Mouse (Mus musculus) intestine, embryonic 16.5 days (tissue): ENCODE data around the gene Lrig3. TPM values are rescaled to one million over a fixed set of nuclear protein-coding genes. Genes with fewer than 3 reads are reported as not detected.

Source experiments
- ATAC-seq: fragments of 200-750 bp; cut with Nextera tagmentation; 2 replicates; pipeline ENCODE4 v1.8.0; 2017; ENCODE audit warnings: moderate TSS enrichment, moderate library complexity
- H3K27ac ChIP-seq: fragments of 300-500 bp; sonication (generic); 2 replicates; pipeline ENCODE4 v1.5.1; 2014; ENCODE audit warnings: mild to moderate bottlenecking, low read length
- H3K27me3 ChIP-seq: fragments of 300-500 bp; sonication (generic); replicated peaks from 2 replicates; pipeline ENCODE4 v1.6.1; 2014; ENCODE audit warnings: low read length, control low read depth, mixed read lengths; ENCODE audit not compliant: control insufficient read depth, insufficient read depth
- H3K36me3 ChIP-seq: fragments of 300-500 bp; sonication (generic); 2 replicates; pipeline ENCODE4 v1.6.1; 2014; ENCODE audit warnings: low read length, control low read depth; ENCODE audit not compliant: control insufficient read depth, insufficient read depth
- H3K4me1 ChIP-seq: fragments of 300-500 bp; sonication (generic); 2 replicates; pipeline ENCODE4 v1.6.1; 2014; ENCODE audit warnings: low read length, control low read depth, mixed read lengths; ENCODE audit not compliant: control insufficient read depth, insufficient read depth
- H3K4me2 ChIP-seq: fragments of 300-500 bp; sonication (generic); 2 replicates; pipeline ENCODE4 v1.6.1; 2014; ENCODE audit warnings: low read depth, low read length, control low read depth
- H3K4me3 ChIP-seq: fragments of 300-500 bp; sonication (generic); 2 replicates; pipeline ENCODE4 v1.5.1; 2014; ENCODE audit warnings: mild to moderate bottlenecking, low read length
- H3K9ac ChIP-seq: fragments of 300-500 bp; sonication (generic); 2 replicates; pipeline ENCODE4 v1.6.1; 2014; ENCODE audit warnings: low read depth, low read length
- H3K9me3 ChIP-seq: fragments of 300-500 bp; sonication (generic); 2 replicates; pipeline ENCODE4 v1.6.1; 2016; ENCODE audit warnings: low read length, control low read depth; ENCODE audit not compliant: control insufficient read depth
- WGBS: fragments of 180-500 bp; shearing (Covaris S2); extraction: QIAGEN DNeasy Blood & Tissue Kit; methylation state at CpG from one replicate; pipeline ENCODE4 v1.1.7; 2014; 5-methylcytosine and 5-hydroxymethylcytosine counted together
- polyA plus RNA-seq: library from polyadenylated mRNA; unstranded; fragments of >200 nt; fragmentation: Nextera tagmentation; extraction: Ambion mirVana; gene quantifications from 2 replicates; pipeline ENCODE4 v1.2.1, GENCODE M21; 2015

The Lrig3 gene
- polyA plus RNA-seq, 1 experiment from 2014 or later, result 9.2 TPM

DNA sequence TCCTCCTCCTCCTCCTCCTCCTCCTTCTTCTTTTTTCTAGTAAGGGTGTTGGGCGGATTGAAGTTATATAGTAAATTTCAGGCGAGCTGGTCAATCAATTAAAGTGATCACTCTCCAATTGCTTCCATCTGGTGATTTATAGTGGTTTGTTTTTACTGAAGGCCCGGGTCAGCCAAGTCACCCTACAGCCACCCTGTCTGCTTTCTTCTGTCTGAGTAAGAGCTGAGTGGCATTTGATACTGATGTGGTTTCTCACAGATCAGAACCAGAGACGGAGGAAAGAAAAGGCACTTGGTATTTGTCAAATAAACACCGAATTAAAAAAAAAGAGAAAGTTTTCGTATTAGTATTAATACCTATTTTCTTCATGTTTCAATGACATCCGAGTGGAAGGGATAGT, 7.8 kb downstream of the Lrig3 start:
- Histone ChIP-seq H3K9ac (no peak overlapping the region), H3K27me3 (no peaks in the 10 kb centered on the region), H3K36me3 (no peaks in the 10 kb centered on the region), H3K4me1 (peaks cover 15% of the 10 kb centered on the region; the same call in 1 of the 2 replicates), H3K27ac (no peak overlapping the region), H3K4me3 (no peak overlapping the region), H3K9me3 (no peaks in the 10 kb centered on the region), H3K4me2 (no peak overlapping the region)
- ATAC-seq, result no peak
- WGBS, result 59% methylated on average over 7 of the region's 7 CpGs

DNA sequence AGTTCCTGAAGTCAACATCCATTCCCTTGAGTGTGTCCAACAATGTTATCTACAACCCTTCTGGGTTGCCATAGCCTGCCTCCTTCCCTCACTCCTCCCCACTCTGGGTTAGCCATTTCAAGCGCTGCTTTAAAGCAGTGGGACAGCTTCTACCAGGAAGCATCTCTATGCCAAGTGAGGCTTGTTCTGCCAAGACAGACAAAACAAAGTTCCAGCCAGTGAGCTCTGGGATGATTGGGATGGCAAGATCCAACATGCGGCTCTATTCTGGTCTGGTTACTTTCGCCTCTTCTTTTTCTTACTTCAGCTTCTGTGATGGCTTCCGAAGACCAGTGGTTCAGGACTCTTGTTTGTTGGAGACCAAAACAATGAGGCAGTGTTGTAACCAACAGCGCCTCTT, 16.0 kb downstream of the Lrig3 start:
- Histone ChIP-seq H3K27ac (no peak overlapping the region), H3K27me3 (no peaks in the 10 kb centered on the region), H3K4me1 (peaks cover 10% of the 10 kb centered on the region; the same call in 1 of the 2 replicates), H3K4me3 (no peak overlapping the region), H3K4me2 (no peak overlapping the region), H3K9ac (no peak overlapping the region), H3K36me3 (no peaks in the 10 kb centered on the region), H3K9me3 (no peaks in the 10 kb centered on the region)
- no peak for ATAC-seq
- WGBS, result 89% methylated on average over 5 of the region's 5 CpGs

DNA sequence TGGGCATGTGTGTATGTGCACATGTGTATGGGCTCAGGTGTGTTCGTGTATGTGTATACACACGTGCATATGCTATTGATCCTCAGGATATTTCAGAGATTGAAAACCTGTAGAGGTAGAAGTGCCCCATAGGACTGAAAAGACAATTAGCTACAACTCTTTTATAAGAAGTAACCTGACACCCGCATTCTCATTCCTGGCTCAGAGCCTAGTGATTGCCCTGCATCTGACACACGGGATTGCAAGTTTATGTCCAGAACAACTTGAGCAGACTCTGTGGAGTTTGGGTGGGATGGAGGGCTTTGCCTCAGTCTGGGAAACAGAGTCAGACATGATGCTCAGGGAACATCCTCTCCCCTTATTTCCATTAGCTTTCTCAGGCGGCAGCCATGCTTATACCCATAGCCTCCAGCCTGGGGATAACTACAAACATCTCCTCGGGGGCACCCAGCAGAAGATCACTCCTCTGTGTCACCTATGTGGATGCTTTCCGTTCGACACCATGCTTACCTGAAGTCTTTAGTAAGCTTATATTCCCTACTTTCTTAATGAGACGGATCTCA, 18.6 kb downstream of the Lrig3 start:
- H3K27ac ChIP-seq, result no peak overlapping the region
- H3K4me2 ChIP-seq, result no peak overlapping the region
- H3K27me3 ChIP-seq, result no peaks in the 10 kb centered on the region
- ATAC-seq, result no peak
- no peak overlapping the region for H3K4me3 ChIP-seq
- H3K9ac ChIP-seq, result no peak overlapping the region
- H3K4me1 ChIP-seq, result no peaks in the 10 kb centered on the region
- WGBS, result 80% methylated on average over 9 of the region's 9 CpGs
- 0 out of 2 replicates have a peak, but pooled peaks cover 3% of the 10 kb centered on the region for H3K36me3 ChIP-seq
- H3K9me3 ChIP-seq, result no peaks in the 10 kb centered on the region

DNA sequence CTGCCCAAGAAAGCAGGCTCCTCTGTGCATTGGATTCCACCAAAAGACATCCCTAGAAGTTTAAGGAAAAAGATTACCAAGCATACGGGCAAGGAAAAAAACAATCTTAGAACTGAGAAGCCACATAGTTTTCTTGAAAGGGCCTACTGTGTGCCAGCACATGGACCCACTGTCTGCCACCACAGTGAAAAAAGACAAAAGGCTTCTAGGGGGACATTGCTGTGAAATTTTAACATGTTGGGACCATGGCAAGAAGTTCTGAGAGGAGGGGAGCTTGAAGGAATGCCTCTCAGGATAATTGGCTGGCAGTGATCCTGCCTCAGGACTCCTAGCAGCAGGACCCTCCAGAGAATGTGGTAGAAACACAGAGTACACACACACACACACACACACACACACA, 19.8 kb downstream of the Lrig3 start:
- H3K4me1 ChIP-seq, result no peaks in the 10 kb centered on the region
- no peak overlapping the region for H3K9ac ChIP-seq
- no peaks in the 10 kb centered on the region for H3K9me3 ChIP-seq
- H3K36me3 ChIP-seq, result 0 out of 2 replicates have a peak, but pooled peaks cover 3% of the 10 kb centered on the region
- 77% methylated on average over 1 of the region's 1 CpGs for WGBS
- no peak overlapping the region for H3K27ac ChIP-seq
- no peak overlapping the region for H3K4me2 ChIP-seq
- no peaks in the 10 kb centered on the region for H3K27me3 ChIP-seq
- no peak for ATAC-seq
- no peak overlapping the region for H3K4me3 ChIP-seq

DNA sequence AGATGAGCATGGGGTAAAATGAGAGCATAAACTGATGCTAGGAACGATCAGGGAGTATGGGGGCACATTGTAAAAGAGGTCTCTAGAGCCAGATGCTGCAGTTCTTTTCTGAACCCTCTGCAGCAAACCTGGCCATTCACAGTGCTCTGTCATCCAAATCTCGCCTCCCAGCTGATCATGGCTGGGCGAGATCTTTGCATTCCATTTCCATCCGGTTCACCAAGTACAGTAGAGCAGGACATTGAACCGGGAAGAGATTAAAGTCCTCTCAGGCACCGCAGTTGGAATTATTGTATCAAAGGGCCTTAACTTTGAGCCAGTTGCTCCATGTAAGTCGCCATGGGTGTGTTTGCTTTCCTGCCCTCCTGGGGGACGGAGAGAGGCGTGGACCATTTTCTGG, 20.5 kb downstream of the Lrig3 start:
- WGBS, result 83% methylated on average over 9 of the region's 9 CpGs
- H3K4me2 ChIP-seq, result no peak overlapping the region

DNA sequence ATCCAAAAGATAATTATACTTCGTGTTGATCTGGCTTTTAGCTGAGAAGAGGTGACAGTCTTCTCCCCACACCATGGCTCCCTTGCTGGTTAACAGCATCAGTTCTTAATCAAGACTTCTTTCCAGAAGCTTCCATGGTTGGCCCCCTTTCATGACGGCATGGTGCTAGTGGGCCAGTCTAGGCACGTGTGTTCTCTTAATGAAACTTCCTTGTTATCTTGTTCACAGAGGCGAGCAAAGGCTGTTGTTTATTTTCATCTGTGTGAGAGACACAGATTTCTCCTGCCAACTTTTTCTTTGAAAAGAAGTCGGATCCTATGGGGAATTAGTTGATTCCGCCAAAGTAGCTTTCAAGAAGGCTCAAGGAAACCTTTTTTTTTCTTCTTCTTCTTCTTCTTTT, 21.3 kb downstream of the Lrig3 start:
- no peak overlapping the region for H3K27ac ChIP-seq
- no peaks in the 10 kb centered on the region for H3K4me1 ChIP-seq
- WGBS, result 62% methylated on average over 6 of the region's 6 CpGs
- ATAC-seq, result no peak
- 0 out of 2 replicates have a peak, but pooled peaks cover 3% of the 10 kb centered on the region for H3K36me3 ChIP-seq
- H3K4me3 ChIP-seq, result no peak overlapping the region
- no peak overlapping the region for H3K9ac ChIP-seq
- no peaks in the 10 kb centered on the region for H3K27me3 ChIP-seq
- no peaks in the 10 kb centered on the region for H3K9me3 ChIP-seq
- no peak overlapping the region for H3K4me2 ChIP-seq

More for the DNA sequence above, 20.5 kb downstream of the Lrig3 start:
- Histone ChIP-seq H3K27me3 (no peaks in the 10 kb centered on the region), H3K9ac (no peak overlapping the region), H3K4me1 (no peaks in the 10 kb centered on the region), H3K9me3 (no peaks in the 10 kb centered on the region), H3K4me3 (no peak overlapping the region), H3K27ac (no peak overlapping the region), H3K36me3 (0 out of 2 replicates have a peak, but pooled peaks cover 3% of the 10 kb centered on the region)
- ATAC-seq, result peak; percentile 49

DNA sequence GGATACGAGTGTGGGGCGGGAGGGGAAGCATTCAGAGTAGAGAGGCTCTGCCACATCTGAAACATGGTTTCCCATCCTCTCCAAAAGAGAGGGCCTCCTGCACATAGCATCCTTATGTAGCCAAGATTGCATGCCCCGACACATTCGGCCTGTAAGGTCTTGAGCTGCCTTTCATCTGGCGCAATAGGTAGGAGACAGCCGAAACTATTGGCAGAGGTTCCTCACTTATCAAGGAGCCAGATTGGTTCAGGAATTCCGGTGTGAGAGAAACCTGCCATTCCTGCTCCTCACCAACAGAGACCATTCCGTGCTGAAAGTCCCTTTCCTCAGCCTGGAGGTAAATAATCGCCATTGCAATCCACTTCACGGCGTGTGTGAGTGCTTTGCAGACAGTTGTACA, 22.1 kb downstream of the Lrig3 start:
- 80% methylated on average over 11 of the region's 11 CpGs for WGBS
- Histone ChIP-seq H3K36me3 (0 out of 2 replicates have a peak, but pooled peaks cover 3% of the 10 kb centered on the region), H3K9ac (no peak overlapping the region), H3K4me2 (no peak overlapping the region), H3K4me3 (no peak overlapping the region), H3K9me3 (no peaks in the 10 kb centered on the region), H3K27me3 (no peaks in the 10 kb centered on the region), H3K4me1 (no peaks in the 10 kb centered on the region), H3K27ac (no peak overlapping the region)
- no peak for ATAC-seq

DNA sequence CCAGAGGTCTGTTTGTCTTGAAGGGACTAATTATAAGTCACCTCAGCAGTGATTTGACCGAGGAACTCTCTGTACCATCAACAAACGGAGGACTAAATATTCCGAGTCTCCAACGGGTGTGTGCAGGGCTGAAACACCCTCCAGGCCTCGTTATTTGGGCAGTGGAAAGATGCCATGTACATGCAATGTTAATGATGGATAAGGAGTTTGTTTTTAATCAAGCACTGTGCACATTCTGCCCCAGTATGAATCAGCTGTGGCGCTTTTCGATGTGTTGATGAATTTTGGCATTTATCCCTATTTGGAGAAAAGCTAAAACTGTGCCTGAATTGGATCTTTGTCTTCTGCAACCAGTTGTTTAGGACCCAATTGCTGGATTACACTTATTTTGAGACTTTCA, 23.9 kb downstream of the Lrig3 start:
- Histone ChIP-seq H3K36me3 (0 out of 2 replicates have a peak, but pooled peaks cover 3% of the 10 kb centered on the region), H3K4me3 (no peak overlapping the region), H3K4me1 (no peaks in the 10 kb centered on the region), H3K27me3 (no peaks in the 10 kb centered on the region), H3K27ac (no peak overlapping the region), H3K4me2 (no peak overlapping the region), H3K9me3 (no peaks in the 10 kb centered on the region), H3K9ac (no peak overlapping the region)
- ATAC-seq, result no peak
- 54% methylated on average over 7 of the region's 7 CpGs for WGBS

DNA sequence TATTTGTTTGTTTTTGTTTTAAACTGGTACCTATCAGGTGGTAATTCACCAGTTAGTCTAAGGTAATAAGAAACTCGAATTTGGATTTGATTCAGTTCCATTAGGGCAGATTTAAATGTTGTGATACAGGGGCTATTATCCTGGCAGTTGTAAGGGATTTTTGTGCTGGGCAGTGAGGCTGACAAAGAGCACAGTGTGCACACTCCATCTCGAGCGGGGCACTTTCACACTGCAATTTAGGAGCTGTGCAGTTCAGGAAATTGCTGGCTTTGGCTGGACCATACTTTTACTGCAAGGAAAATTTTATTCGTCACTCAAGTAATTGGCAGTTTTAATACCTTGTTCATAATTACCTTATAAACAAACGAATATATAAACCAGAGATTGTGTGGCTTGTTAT, 24.4 kb downstream of the Lrig3 start:
- Histone ChIP-seq H3K27ac (no peak overlapping the region), H3K36me3 (0 out of 2 replicates have a peak, but pooled peaks cover 3% of the 10 kb centered on the region), H3K27me3 (no peaks in the 10 kb centered on the region), H3K9me3 (no peaks in the 10 kb centered on the region), H3K9ac (no peak overlapping the region), H3K4me1 (no peaks in the 10 kb centered on the region), H3K4me2 (no peak overlapping the region), H3K4me3 (no peak overlapping the region)
- WGBS, result 69% methylated on average over 5 of the region's 5 CpGs
- no peak for ATAC-seq

DNA sequence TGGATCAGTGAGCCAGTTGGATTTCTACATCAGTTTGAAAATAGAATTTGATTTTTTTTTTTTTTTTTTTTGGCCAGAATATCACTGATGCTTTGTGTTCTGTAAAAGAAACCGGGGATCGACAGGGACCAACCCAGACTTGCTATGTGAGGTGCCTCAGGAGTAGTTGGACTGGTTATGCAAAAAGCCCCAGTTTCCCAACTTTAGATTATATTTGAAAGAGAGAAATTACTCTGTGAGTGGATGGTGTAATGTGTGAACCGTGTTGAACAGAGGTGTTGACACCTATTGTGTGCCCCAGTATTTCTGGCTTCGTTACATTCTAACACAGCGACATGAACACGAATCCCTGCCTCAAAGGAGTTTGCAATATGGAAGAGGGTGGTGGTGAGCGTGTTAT, 25.9 kb downstream of the Lrig3 start:
- Histone ChIP-seq H3K27ac (no peak overlapping the region), H3K36me3 (peaks cover 12% of the 10 kb centered on the region; the same call in 1 of the 2 replicates), H3K4me3 (no peak overlapping the region), H3K9me3 (no peaks in the 10 kb centered on the region), H3K4me2 (no peak overlapping the region), H3K4me1 (no peaks in the 10 kb centered on the region), H3K27me3 (no peaks in the 10 kb centered on the region), H3K9ac (no peak overlapping the region)
- ATAC-seq, result no peak
- WGBS, result 90% methylated on average over 7 of the region's 7 CpGs
